13 mouse cellular contexts compared by ENCODE assay signal in the genomic region with DNA sequence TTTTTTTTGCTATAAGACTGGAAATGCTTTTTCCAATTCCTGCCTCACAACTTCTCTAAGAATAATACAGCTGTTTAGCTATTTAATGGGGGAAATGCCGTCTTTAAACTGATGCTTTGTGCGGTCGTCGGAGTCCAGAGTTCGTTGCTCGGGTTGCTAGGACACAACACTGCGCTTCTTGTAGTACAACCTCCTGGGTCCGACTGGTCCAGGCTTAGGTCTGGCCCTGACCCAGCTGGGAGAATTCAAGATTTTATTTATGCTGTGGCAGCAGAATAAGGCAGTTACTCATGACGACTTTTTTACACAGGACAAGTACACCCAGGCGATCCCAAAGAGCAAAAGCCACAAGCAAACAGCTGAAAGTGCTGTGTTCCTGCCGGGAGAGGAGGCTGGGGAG. TPM values are rescaled to one million over a fixed set of nuclear protein-coding genes. Genes with fewer than 3 reads are reported as not detected.
A peak's percentile ranks its signal among the peaks of the same experiment; 100 is the strongest.
DNase-seq lines count a peak whose midpoint lies in the region; ATAC-seq and TF ChIP-seq lines count a peak whose summit lies in the region.
"Had no signal": no experiment of that assay in that cellular context is flagged by ENCODE, and none has a peak within 500 bp of the region (broad histone marks: within the 10 kb centered on the region; RNA-seq: fewer than 3 reads in every experiment).

No protein-coding gene starts in this region.

- H3K4me3 ChIP-seq in hindbrain, postnatal 0 days (ENCODE audit: low read length) = no peak overlapping the region
- no peak overlapping the region for H3K4me3 ChIP-seq in kidney, postnatal 0 days (replicated peaks; ENCODE audit: low read depth, low read length)
- no peak overlapping the region for H3K4me3 ChIP-seq in neural tube, embryonic 12.5 days
- H3K4me3 ChIP-seq: embryonic facial prominence, embryonic 13.5 days; heart, embryonic 15.5 days; intestine, embryonic 15.5 days; liver, embryonic 15.5 days had no signal

- no peaks in the 10 kb centered on the region for H3K36me3 ChIP-seq in hindbrain, postnatal 0 days (ENCODE audit: insufficient read depth, low read length)
- no peaks in the 10 kb centered on the region for H3K36me3 ChIP-seq in kidney, postnatal 0 days (ENCODE audit: insufficient read depth, low read length)
- no peaks in the 10 kb centered on the region for H3K36me3 ChIP-seq in neural tube, embryonic 12.5 days
- H3K36me3 ChIP-seq: embryonic facial prominence, embryonic 13.5 days; heart, embryonic 15.5 days; intestine, embryonic 15.5 days; liver, embryonic 15.5 days had no signal

- WGBS in hindbrain, postnatal 0 days = 25% methylated on average over 11 of the region's 11 CpGs
- WGBS in kidney, postnatal 0 days = 40% methylated on average over 11 of the region's 11 CpGs
- 23% methylated on average over 11 of the region's 11 CpGs for WGBS in neural tube, embryonic 12.5 days

- peak; percentile 15 for DNase-seq in lung, postnatal 10 days
- DNase-seq in lung, postnatal 4 days = no peak
- DNase-seq in hindbrain, postnatal 0 days (ENCODE audit: low spot score) = peak; percentile 39
- DNase-seq in kidney, postnatal 0 days (ENCODE audit: low spot score) = peak; percentile 80
- DNase-seq in adrenal gland, adult 2 months = no peak
- no peak for DNase-seq in urinary bladder, adult 2 months (ENCODE audit: low spot score)
- DNase-seq: cerebellum, adult 8-10 months had no signal

- H3K4me1 ChIP-seq in hindbrain, postnatal 0 days (ENCODE audit: insufficient read depth, low read length) = no peaks in the 10 kb centered on the region
- H3K4me1 ChIP-seq in kidney, postnatal 0 days (replicated peaks; ENCODE audit: insufficient read depth, low read length) = no peaks in the 10 kb centered on the region
- peaks cover 8% of the 10 kb centered on the region; the same call in 1 of the 2 replicates for H3K4me1 ChIP-seq in neural tube, embryonic 12.5 days
- H3K4me1 ChIP-seq: heart, embryonic 15.5 days; intestine, embryonic 15.5 days; liver, embryonic 15.5 days had no signal

- TF ChIP-seq CTCF in hindbrain, postnatal 0 days (IDR thresholded peaks at IDR 0.05; ENCODE audit: low read depth) = no peak
- no peak for TF ChIP-seq CTCF in kidney, postnatal 0 days (IDR thresholded peaks at IDR 0.05; ENCODE audit: low read depth)

- H3K27ac ChIP-seq in hindbrain, postnatal 0 days = no peak overlapping the region
- H3K27ac ChIP-seq in kidney, postnatal 0 days = no peak overlapping the region
- H3K27ac ChIP-seq in neural tube, embryonic 12.5 days = no peak overlapping the region
- H3K27ac ChIP-seq: embryonic facial prominence, embryonic 13.5 days; heart, embryonic 15.5 days; intestine, embryonic 15.5 days; liver, embryonic 15.5 days had no signal

- ATAC-seq in hindbrain, postnatal 0 days = no peak; the same call in 1 of the 2 replicates
- no peak; the same call in 1 of the 2 replicates for ATAC-seq in kidney, postnatal 0 days (replicated peaks; ENCODE audit: low FRiP score, low read depth)
- ATAC-seq in neural tube, embryonic 12.5 days (ENCODE audit: low FRiP score, low read depth) = peak; percentile 84
- ATAC-seq: forebrain, embryonic 16.5 days; intestine, embryonic 15.5 days had no signal

- H3K4me2 ChIP-seq in hindbrain, postnatal 0 days (ENCODE audit: low read depth, low read length) = no peak overlapping the region
- H3K4me2 ChIP-seq in kidney, postnatal 0 days (ENCODE audit: low read length) = no peak overlapping the region
- 0 out of 2 replicates have a peak overlapping the region, but pooled peaks have one; percentile 5 for H3K4me2 ChIP-seq in neural tube, embryonic 12.5 days (replicated peaks)
- H3K4me2 ChIP-seq: embryonic facial prominence, embryonic 13.5 days; heart, embryonic 15.5 days; intestine, embryonic 15.5 days; liver, embryonic 15.5 days had no signal

- no peaks in the 10 kb centered on the region for H3K9me3 ChIP-seq in hindbrain, postnatal 0 days (ENCODE audit: low read length)
- no peaks in the 10 kb centered on the region for H3K9me3 ChIP-seq in kidney, postnatal 0 days (replicated peaks; ENCODE audit: low read length)
- 0 out of 2 replicates have a peak, but pooled peaks cover 3% of the 10 kb centered on the region for H3K9me3 ChIP-seq in neural tube, embryonic 12.5 days
- H3K9me3 ChIP-seq: embryonic facial prominence, embryonic 13.5 days; heart, embryonic 15.5 days; intestine, embryonic 15.5 days; liver, embryonic 15.5 days had no signal

- H3K27me3 ChIP-seq in hindbrain, postnatal 0 days (ENCODE audit: insufficient read depth, low read length) = no peaks in the 10 kb centered on the region
- no peaks in the 10 kb centered on the region for H3K27me3 ChIP-seq in kidney, postnatal 0 days (ENCODE audit: insufficient read depth, low read length)
- no peaks in the 10 kb centered on the region for H3K27me3 ChIP-seq in neural tube, embryonic 12.5 days (replicated peaks)
- H3K27me3 ChIP-seq: embryonic facial prominence, embryonic 13.5 days; heart, embryonic 15.5 days; intestine, embryonic 15.5 days; liver, embryonic 15.5 days had no signal

- no peak overlapping the region for H3K9ac ChIP-seq in hindbrain, postnatal 0 days (replicated peaks; ENCODE audit: low read length)
- no peak overlapping the region for H3K9ac ChIP-seq in kidney, postnatal 0 days (ENCODE audit: low read depth, low read length)
- no peak overlapping the region for H3K9ac ChIP-seq in neural tube, embryonic 12.5 days
- H3K9ac ChIP-seq: embryonic facial prominence, embryonic 13.5 days; heart, embryonic 15.5 days; intestine, embryonic 15.5 days; liver, embryonic 15.5 days had no signal

RNA-seq across cellular contexts. Expression of a gene that starts 42.4 kb away (rescaled TPM):
- total RNA-seq in hindbrain, postnatal 0 days (2014; rRNA removed) = 0.75 and 2.4 TPM in 2 replicates
- polyA plus RNA-seq in hindbrain, postnatal 0 days (2015; fragmentation: Nextera tagmentation; extraction: Ambion mirVana) = 2.3 and 3.1 TPM in 2 replicates
- 51.7 and 52.8 TPM in 2 replicates for polyA plus RNA-seq in kidney, postnatal 0 days (2015; fragmentation: Nextera tagmentation; extraction: Ambion mirVana)
- 10.0 and 10.3 TPM in 2 replicates for polyA plus RNA-seq in neural tube, embryonic 12.5 days (2016; fragmentation: Nextera tagmentation; extraction: Ambion mirVana)
- total RNA-seq in adrenal gland, adult 2 months (2021) = 10 to 100 TPM; 21.4 to 29.3 TPM
- polyA plus RNA-seq in adrenal gland, adult 2 months (2012; rRNA removed) = 14.6 and 19.2 TPM in 2 replicates
- 3.8 and 4.1 TPM in 2 replicates for polyA plus RNA-seq in urinary bladder, adult 2 months (2012; rRNA removed)

Comparison
In these comparisons a context has a peak if more than half of its experiments do, and no peak if none do; other contexts are left out.
1. DNase-seq: peak in lung, postnatal 10 days (single experiment), hindbrain, postnatal 0 days (single experiment) and kidney, postnatal 0 days (single experiment); none in lung, postnatal 4 days (0 of 2), adrenal gland, adult 2 months (single experiment) and urinary bladder, adult 2 months (single experiment).